Mouse (Mus musculus): ENCODE measurements around the gene Rfx6.

Gene Rfx6

GRCm38 (mm10) chr10:51677548-51678250, at the start of gene Rfx6:
Gene Rfx6 (plus strand): TSS chr10:51677756.
- DNase-seq (ENCODE audit: low read depth): no peak

- DNase-seq (ENCODE audit: low read depth): no peak
These were observed 46.0 kb upstream of the Rfx6 start, which contains the start of gene Gprc6a for GRCm38 (mm10) chr10:51631411-51632136. Gene Gprc6a (minus strand): TSS chr10:51631461.

- no peak for DNase-seq (ENCODE audit: low read depth)
These were observed 27.9 kb upstream of the Rfx6 start for GRCm38 (mm10) chr10:51649506-51650221.

- no peak for DNase-seq (ENCODE audit: low read depth)
These were observed 20.2 kb upstream of the Rfx6 start for GRCm38 (mm10) chr10:51657324-51657723.

GRCm38 (mm10) chr10:51669334-51669733, 8.2 kb upstream of the Rfx6 start:
- DNase-seq (ENCODE audit: low read depth): no peak

- no peak for DNase-seq (ENCODE audit: low read depth)
These were observed 6.0 kb upstream of the Rfx6 start for GRCm38 (mm10) chr10:51671583-51671982.

- no peak for DNase-seq (ENCODE audit: low read depth)
These were observed 5.3 kb upstream of the Rfx6 start for GRCm38 (mm10) chr10:51672082-51672779.

GRCm38 (mm10) chr10:51678251-51678639, 689 bp downstream of the Rfx6 start:
- no peak for DNase-seq (ENCODE audit: low read depth)

- no peak for DNase-seq (ENCODE audit: low read depth)
These were observed 43.3 kb downstream of the Rfx6 start for GRCm38 (mm10) chr10:51720904-51721303.

GRCm38 (mm10) chr10:51761436-51761835, 83.9 kb downstream of the Rfx6 start:
- DNase-seq (ENCODE audit: low read depth): no peak

- no peak for DNase-seq (ENCODE audit: low read depth)
These were observed 85.7 kb downstream of the Rfx6 start for GRCm38 (mm10) chr10:51763241-51763640.

GRCm38 (mm10) chr10:51768445-51768844, 90.9 kb downstream of the Rfx6 start:
- no peak for DNase-seq (ENCODE audit: low read depth)

- no peak for DNase-seq (ENCODE audit: low read depth)
These were observed 91.7 kb downstream of the Rfx6 start for GRCm38 (mm10) chr10:51769252-51769651.

- no peak for DNase-seq (ENCODE audit: low read depth)
These were observed 102.1 kb downstream of the Rfx6 start for GRCm38 (mm10) chr10:51779648-51780047.

Measured in c-Kit-positive CD71-positive TER-119-negative erythroid progenitor cells, embryonic 14.5 days (primary cell).